Mouse (Mus musculus): ENCODE measurements around the gene Capn2. TPM values are rescaled to one million over a fixed set of nuclear protein-coding genes. Genes with fewer than 3 reads are reported as not detected.

Capn2 gene
- polyA plus RNA-seq, 1 experiment from 2014 or later, result 91.6 TPM

DNA sequence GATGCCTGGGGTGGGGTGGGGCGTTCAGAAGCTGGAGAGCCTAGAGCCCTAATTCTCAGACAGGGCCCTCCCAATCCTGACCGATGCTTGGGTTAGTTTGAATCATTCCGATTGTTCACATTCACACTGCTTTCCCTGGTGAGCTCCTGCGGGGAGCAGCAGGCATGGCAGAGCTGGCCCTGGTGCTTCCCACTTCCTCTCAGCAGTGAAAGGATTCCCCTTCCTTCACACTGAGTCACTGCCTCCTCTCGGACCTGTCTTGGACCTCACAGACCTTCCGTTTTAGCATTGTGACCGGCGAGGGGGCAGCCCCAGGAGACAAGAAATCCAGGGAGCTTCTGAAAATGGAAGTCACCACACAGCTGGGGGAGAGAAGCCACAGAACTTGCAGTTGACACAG lies 5.6 kb downstream of the Capn2 start:
- Histone ChIP-seq H3K4me2 (ENCODE audit: low read depth, low read length, severe bottlenecking) (no peak overlapping the region), H3K27me3 (ENCODE audit: control insufficient read depth, insufficient read depth, low read length) (no peaks in the 10 kb centered on the region), H3K27ac (ENCODE audit: low read depth, low read length) (no peak overlapping the region), H3K9ac (ENCODE audit: low read length) (no peak overlapping the region), H3K4me3 (ENCODE audit: low read depth, low read length) (no peak overlapping the region), H3K4me1 (replicated peaks; ENCODE audit: control insufficient read depth, insufficient read depth, low read length) (no peaks in the 10 kb centered on the region), H3K36me3 (ENCODE audit: control insufficient read depth, insufficient read depth, low read length) (no peaks in the 10 kb centered on the region; the same call in 1 of the 2 replicates), H3K9me3 (ENCODE audit: control insufficient read depth, low read length) (no peaks in the 10 kb centered on the region)
- 74% methylated on average over 8 of the region's 8 CpGs for WGBS
- ATAC-seq (replicated peaks; ENCODE audit: low FRiP score) (no peak), DNase-seq (ENCODE audit: low spot score) (no peak)

DNA sequence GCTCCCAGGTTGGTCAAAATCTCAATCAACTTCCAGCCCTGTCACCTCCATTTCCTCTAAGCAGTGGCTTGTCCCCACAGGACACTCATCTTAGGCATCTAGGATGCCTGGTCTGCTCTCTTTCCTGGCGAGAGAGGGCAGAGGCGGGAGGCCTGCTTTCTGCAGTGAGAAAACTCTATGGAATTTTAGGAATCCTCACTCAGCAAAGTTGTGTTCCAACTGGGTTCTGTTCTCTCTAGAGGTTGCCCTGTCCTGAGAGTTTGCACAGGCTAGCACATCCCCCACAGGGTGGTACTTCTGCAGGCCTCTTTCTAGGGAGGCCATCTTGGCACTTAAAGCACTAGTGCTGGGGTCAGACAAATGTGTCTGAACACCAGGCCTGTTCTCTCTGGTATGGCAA lies 6.3 kb downstream of the Capn2 start:
- ATAC-seq (replicated peaks; ENCODE audit: low FRiP score) (no peak), DNase-seq (ENCODE audit: low spot score) (no peak)
- H3K4me1 ChIP-seq (replicated peaks; ENCODE audit: control insufficient read depth, insufficient read depth, low read length), result no peaks in the 10 kb centered on the region
- H3K9me3 ChIP-seq (ENCODE audit: control insufficient read depth, low read length), result no peaks in the 10 kb centered on the region
- WGBS, result 78% methylated on average over 2 of the region's 2 CpGs
- no peaks in the 10 kb centered on the region; the same call in 1 of the 2 replicates for H3K36me3 ChIP-seq (ENCODE audit: control insufficient read depth, insufficient read depth, low read length)
- no peak overlapping the region for H3K4me3 ChIP-seq (ENCODE audit: low read depth, low read length)
- H3K9ac ChIP-seq (ENCODE audit: low read length), result no peak overlapping the region
- no peak overlapping the region for H3K4me2 ChIP-seq (ENCODE audit: low read depth, low read length, severe bottlenecking)
- no peak overlapping the region for H3K27ac ChIP-seq (ENCODE audit: low read depth, low read length)
- no peaks in the 10 kb centered on the region for H3K27me3 ChIP-seq (ENCODE audit: control insufficient read depth, insufficient read depth, low read length)

DNA sequence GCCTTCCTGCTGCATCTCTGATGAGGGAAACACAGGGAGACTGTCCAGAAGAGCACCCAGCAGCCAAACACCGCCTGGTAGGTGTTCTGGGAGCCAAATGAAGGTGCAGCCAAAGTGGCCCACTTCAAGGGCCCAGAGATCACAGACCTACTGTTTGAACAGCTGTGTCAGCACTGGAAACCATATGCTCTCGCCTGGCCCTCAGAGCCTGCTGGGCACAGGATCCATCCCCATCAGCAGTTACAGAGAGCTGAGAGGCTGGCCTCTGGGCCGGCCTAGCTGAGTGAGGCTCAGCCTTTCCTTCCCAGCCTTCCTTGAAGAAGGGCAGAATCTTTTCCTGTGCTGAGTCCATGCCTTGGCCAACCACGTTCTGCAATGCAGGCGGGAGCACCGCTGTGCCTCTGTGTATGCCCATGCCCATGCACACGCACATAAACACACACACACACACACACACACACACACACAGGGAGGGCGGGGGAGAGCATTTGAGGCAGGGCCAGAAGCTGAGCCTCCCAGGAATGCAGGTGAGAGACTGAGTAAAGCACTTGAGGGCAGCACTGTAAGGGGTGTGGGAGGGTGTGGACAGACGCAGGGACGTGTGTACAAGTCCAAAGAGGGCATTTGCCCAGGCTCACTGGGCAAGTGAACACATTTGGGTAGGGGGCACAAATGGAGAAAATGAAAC lies 8.2 kb downstream of the Capn2 start:
- H3K27ac ChIP-seq (ENCODE audit: low read depth, low read length), result no peak overlapping the region
- H3K9ac ChIP-seq (ENCODE audit: low read length), result no peak overlapping the region
- 0 out of 2 replicates have a peak, but pooled peaks cover 3% of the 10 kb centered on the region for H3K4me1 ChIP-seq (replicated peaks; ENCODE audit: control insufficient read depth, insufficient read depth, low read length)
- DNase-seq (ENCODE audit: low spot score), result peak; percentile 37
- WGBS, result 76% methylated on average over 10 of the region's 10 CpGs
- no peak for ATAC-seq (replicated peaks; ENCODE audit: low FRiP score)
- no peaks in the 10 kb centered on the region; the same call in 1 of the 2 replicates for H3K36me3 ChIP-seq (ENCODE audit: control insufficient read depth, insufficient read depth, low read length)
- H3K4me3 ChIP-seq (ENCODE audit: low read depth, low read length), result no peak overlapping the region
- no peaks in the 10 kb centered on the region for H3K27me3 ChIP-seq (ENCODE audit: control insufficient read depth, insufficient read depth, low read length)
- H3K4me2 ChIP-seq (ENCODE audit: low read depth, low read length, severe bottlenecking), result no peak overlapping the region
- no peaks in the 10 kb centered on the region for H3K9me3 ChIP-seq (ENCODE audit: control insufficient read depth, low read length)

- Histone ChIP-seq H3K4me3 (ENCODE audit: low read depth, low read length) (no peak overlapping the region), H3K36me3 (ENCODE audit: control insufficient read depth, insufficient read depth, low read length) (no peaks in the 10 kb centered on the region; the same call in 1 of the 2 replicates), H3K4me1 (replicated peaks; ENCODE audit: control insufficient read depth, insufficient read depth, low read length) (0 out of 2 replicates have a peak, but pooled peaks cover 3% of the 10 kb centered on the region), H3K9me3 (ENCODE audit: control insufficient read depth, low read length) (no peaks in the 10 kb centered on the region), H3K4me2 (ENCODE audit: low read depth, low read length, severe bottlenecking) (no peak overlapping the region), H3K27me3 (ENCODE audit: control insufficient read depth, insufficient read depth, low read length) (no peaks in the 10 kb centered on the region), H3K9ac (ENCODE audit: low read length) (no peak overlapping the region), H3K27ac (ENCODE audit: low read depth, low read length) (no peak overlapping the region)
- WGBS, result 68% methylated on average over 7 of the region's 7 CpGs
- DNase-seq (ENCODE audit: low spot score) (no peak), ATAC-seq (replicated peaks; ENCODE audit: low FRiP score) (no peak)
Observed at GRCm38 (mm10) chr1:182506229-182506986, 11.0 kb downstream of the Capn2 start.

DNA sequence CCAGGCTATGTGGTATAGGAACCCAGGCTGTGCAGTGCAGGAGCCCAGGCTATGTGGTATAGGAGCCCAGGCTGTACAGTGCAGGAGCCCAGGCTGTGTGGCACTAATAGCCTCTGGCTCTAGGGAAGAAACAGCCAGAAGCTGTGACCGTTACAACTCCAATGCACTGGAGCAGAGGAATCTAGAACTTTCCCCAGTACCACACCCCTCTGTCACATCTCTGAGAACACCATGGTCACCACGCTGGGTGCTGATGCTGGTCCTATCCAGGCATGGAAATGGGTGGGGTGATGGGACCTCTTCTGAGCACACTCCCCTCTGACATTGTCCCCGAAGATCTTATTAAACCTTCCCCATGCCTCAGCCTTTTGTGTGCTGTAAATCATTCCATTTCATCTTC lies 12.1 kb downstream of the Capn2 start:
- H3K4me2 ChIP-seq (ENCODE audit: low read depth, low read length, severe bottlenecking), result no peak overlapping the region
- H3K4me1 ChIP-seq (replicated peaks; ENCODE audit: control insufficient read depth, insufficient read depth, low read length), result 0 out of 2 replicates have a peak, but pooled peaks cover 3% of the 10 kb centered on the region
- H3K9me3 ChIP-seq (ENCODE audit: control insufficient read depth, low read length), result no peaks in the 10 kb centered on the region
- H3K9ac ChIP-seq (ENCODE audit: low read length), result no peak overlapping the region
- DNase-seq (ENCODE audit: low spot score) (no peak), ATAC-seq (replicated peaks; ENCODE audit: low FRiP score) (no peak)
- H3K36me3 ChIP-seq (ENCODE audit: control insufficient read depth, insufficient read depth, low read length), result no peaks in the 10 kb centered on the region; the same call in 1 of the 2 replicates
- no peaks in the 10 kb centered on the region for H3K27me3 ChIP-seq (ENCODE audit: control insufficient read depth, insufficient read depth, low read length)
- 93% methylated on average over 3 of the region's 3 CpGs for WGBS
- no peak overlapping the region for H3K4me3 ChIP-seq (ENCODE audit: low read depth, low read length)
- H3K27ac ChIP-seq (ENCODE audit: low read depth, low read length), result no peak overlapping the region

GRCm38 (mm10) chr1:182504223-182504622 lies 13.2 kb downstream of the Capn2 start:
- no peak overlapping the region for H3K27ac ChIP-seq (ENCODE audit: low read depth, low read length)
- H3K4me1 ChIP-seq (replicated peaks; ENCODE audit: control insufficient read depth, insufficient read depth, low read length), result 0 out of 2 replicates have a peak, but pooled peaks cover 3% of the 10 kb centered on the region
- no peak overlapping the region for H3K9ac ChIP-seq (ENCODE audit: low read length)
- H3K9me3 ChIP-seq (ENCODE audit: control insufficient read depth, low read length), result no peaks in the 10 kb centered on the region
- ATAC-seq (replicated peaks; ENCODE audit: low FRiP score) (no peak), DNase-seq (ENCODE audit: low spot score) (no peak)
- H3K4me3 ChIP-seq (ENCODE audit: low read depth, low read length), result no peak overlapping the region
- WGBS, result 42% methylated on average over 4 of the region's 4 CpGs
- no peak overlapping the region for H3K4me2 ChIP-seq (ENCODE audit: low read depth, low read length, severe bottlenecking)
- no peaks in the 10 kb centered on the region for H3K36me3 ChIP-seq (ENCODE audit: control insufficient read depth, insufficient read depth, low read length)
- no peaks in the 10 kb centered on the region for H3K27me3 ChIP-seq (ENCODE audit: control insufficient read depth, insufficient read depth, low read length)

DNA sequence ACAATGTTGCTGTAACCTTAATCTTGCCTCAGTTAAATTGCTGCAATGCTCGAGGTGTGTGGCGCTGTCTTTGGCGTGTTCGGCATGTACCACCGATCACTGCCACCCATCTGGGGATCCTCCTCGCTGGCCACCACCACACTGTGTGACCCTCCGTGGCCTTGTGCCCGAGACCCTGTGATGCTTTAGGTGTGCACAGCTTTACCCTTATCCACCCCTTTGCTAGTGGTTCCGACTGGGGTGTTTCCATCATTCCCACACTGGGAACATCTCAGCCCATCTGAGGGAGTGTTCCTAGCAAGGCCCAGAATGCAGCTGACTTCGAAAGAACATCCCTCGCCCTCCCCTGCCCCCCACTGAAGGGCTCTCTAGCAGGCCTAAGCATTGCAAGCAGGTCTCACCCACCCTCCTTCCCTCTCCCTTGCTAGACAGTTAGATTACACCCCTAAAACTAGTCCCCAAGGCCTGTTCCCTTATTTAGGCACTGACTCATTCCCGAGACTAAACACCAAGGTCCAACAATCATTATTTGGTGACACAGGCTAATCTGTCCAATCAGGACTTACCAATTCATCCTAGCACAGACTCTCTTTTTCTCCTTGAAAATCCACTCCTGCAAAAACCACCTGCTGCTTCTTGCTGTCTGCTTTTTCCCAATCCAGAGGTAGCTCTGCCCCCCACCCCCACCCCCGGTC lies 14.1 kb downstream of the Capn2 start:
- Histone ChIP-seq H3K4me1 (replicated peaks; ENCODE audit: control insufficient read depth, insufficient read depth, low read length) (0 out of 2 replicates have a peak, but pooled peaks cover 3% of the 10 kb centered on the region), H3K36me3 (ENCODE audit: control insufficient read depth, insufficient read depth, low read length) (no peaks in the 10 kb centered on the region), H3K27me3 (ENCODE audit: control insufficient read depth, insufficient read depth, low read length) (no peaks in the 10 kb centered on the region), H3K9ac (ENCODE audit: low read length) (no peak overlapping the region), H3K4me3 (ENCODE audit: low read depth, low read length) (no peak overlapping the region), H3K4me2 (ENCODE audit: low read depth, low read length, severe bottlenecking) (no peak overlapping the region), H3K27ac (ENCODE audit: low read depth, low read length) (no peak overlapping the region), H3K9me3 (ENCODE audit: control insufficient read depth, low read length) (no peaks in the 10 kb centered on the region)
- DNase-seq (ENCODE audit: low spot score) (no peak), ATAC-seq (replicated peaks; ENCODE audit: low FRiP score) (no peak)
- WGBS, result 83% methylated on average over 13 of the region's 13 CpGs

DNA sequence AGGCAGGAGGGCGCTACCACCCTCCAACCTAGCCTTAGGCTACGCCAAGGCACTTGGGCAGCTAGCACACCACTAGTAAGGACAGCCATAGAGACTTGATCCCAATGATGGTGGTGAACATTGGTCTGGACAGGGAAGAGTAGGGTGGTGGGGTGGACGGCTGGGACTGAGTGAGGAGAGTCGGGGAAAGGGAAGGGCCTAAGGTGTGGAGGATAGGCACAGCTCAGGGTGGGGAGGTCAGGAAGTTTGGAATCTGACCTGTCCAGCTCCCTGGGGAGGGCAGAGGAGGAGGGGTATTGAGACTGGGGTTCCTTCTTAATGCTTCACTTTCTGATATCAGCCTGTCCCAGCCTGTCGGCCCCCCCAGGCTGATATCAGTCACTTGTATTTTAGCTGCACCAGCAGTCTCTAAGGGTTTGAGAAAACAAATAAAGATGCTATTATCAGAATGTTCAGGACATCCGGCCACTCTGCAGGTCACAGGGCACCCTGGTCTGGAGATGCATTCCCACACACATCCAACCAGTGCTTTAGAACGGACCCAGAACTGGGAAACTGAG lies 14.8 kb downstream of the Capn2 start:
- H3K36me3 ChIP-seq (ENCODE audit: control insufficient read depth, insufficient read depth, low read length), result no peaks in the 10 kb centered on the region
- no peak for ATAC-seq (replicated peaks; ENCODE audit: low FRiP score)
- no peaks in the 10 kb centered on the region for H3K27me3 ChIP-seq (ENCODE audit: control insufficient read depth, insufficient read depth, low read length)
- no peak overlapping the region for H3K4me3 ChIP-seq (ENCODE audit: low read depth, low read length)
- H3K4me1 ChIP-seq (replicated peaks; ENCODE audit: control insufficient read depth, insufficient read depth, low read length), result 0 out of 2 replicates have a peak, but pooled peaks cover 3% of the 10 kb centered on the region
- H3K4me2 ChIP-seq (ENCODE audit: low read depth, low read length, severe bottlenecking), result no peak overlapping the region
- 89% methylated on average over 7 of the region's 7 CpGs for WGBS
- DNase-seq (ENCODE audit: low spot score), result no peak
- H3K9me3 ChIP-seq (ENCODE audit: control insufficient read depth, low read length), result no peaks in the 10 kb centered on the region
- no peak overlapping the region for H3K9ac ChIP-seq (ENCODE audit: low read length)
- H3K27ac ChIP-seq (ENCODE audit: low read depth, low read length), result no peak overlapping the region
